Mouse (Mus musculus) bone marrow, adult 2 months (tissue): ENCODE measurements around the gene Smim22.

Experiments used
- CTCF ChIP-seq: fragments of 200-500 bp; IDR thresholded peaks from 2 replicates; pipeline ENCODE4 v1.5.1; 2011; ENCODE audit warnings: low read length, control low read depth; ENCODE audit not compliant: control insufficient read depth, insufficient read depth
- POLR2A ChIP-seq: fragments of 200-500 bp; IDR thresholded peaks from 2 replicates; pipeline ENCODE4 v1.6.1; 2011; ENCODE audit warnings: low read depth, mild to moderate bottlenecking, control low read depth, low read length, borderline replicate concordance; ENCODE audit not compliant: control insufficient read depth

- TF ChIP-seq CTCF (no peak), POLR2A (0 out of 2 replicates have a peak, but pooled peaks have one; percentile 11)
Observed at GRCm38 (mm10) chr16:5049182-5049773, 42.2 kb downstream of the Smim22 start.
